Mouse (Mus musculus): ENCODE results near the gene Slc25a29. TPM values are rescaled to one million over a fixed set of nuclear protein-coding genes. Genes with fewer than 3 reads are reported as not detected.

Slc25a29 gene
- polyA plus RNA-seq, 1 experiment, result 0.47 TPM

GRCm38 (mm10) chr12:108809771-108810170, 25.9 kb downstream of the Slc25a29 start:
- no peak overlapping the region for H3K27ac ChIP-seq (ENCODE audit: insufficient read depth, low read depth, low read length)
- H3K4me3 ChIP-seq (ENCODE audit: insufficient read depth, low read length), result no peak overlapping the region
- TF ChIP-seq CTCF (IDR thresholded peaks at IDR 0.05; ENCODE audit: low read depth, low read length), result no peak
- TF ChIP-seq POLR2A (IDR thresholded peaks at IDR 0.05; ENCODE audit: borderline replicate concordance, low read depth, low read length), result no peak
- H3K4me1 ChIP-seq (ENCODE audit: control insufficient read depth, insufficient read depth, low read length), result peaks cover 26% of the 10 kb centered on the region

- no peak overlapping the region for H3K4me3 ChIP-seq (ENCODE audit: insufficient read depth, low read length)
- TF ChIP-seq CTCF (IDR thresholded peaks at IDR 0.05; ENCODE audit: low read depth, low read length) (no peak), POLR2A (IDR thresholded peaks at IDR 0.05; ENCODE audit: borderline replicate concordance, low read depth, low read length) (no peak)
Measured at GRCm38 (mm10) chr12:108808465-108808864, 27.2 kb downstream of the Slc25a29 start.

GRCm38 (mm10) chr12:108804388-108804787, 31.3 kb downstream of the Slc25a29 start:
- Histone ChIP-seq H3K27ac (ENCODE audit: insufficient read depth, low read depth, low read length) (no peak overlapping the region), H3K4me1 (ENCODE audit: control insufficient read depth, insufficient read depth, low read length) (peaks cover 41% of the 10 kb centered on the region), H3K4me3 (ENCODE audit: insufficient read depth, low read length) (no peak overlapping the region)
- no peak for TF ChIP-seq CTCF (IDR thresholded peaks at IDR 0.05; ENCODE audit: low read depth, low read length)
- TF ChIP-seq POLR2A (IDR thresholded peaks at IDR 0.05; ENCODE audit: borderline replicate concordance, low read depth, low read length), result no peak

More at GRCm38 (mm10) chr12:108808465-108808864, 27.2 kb downstream of the Slc25a29 start:
- Histone ChIP-seq H3K27ac (ENCODE audit: insufficient read depth, low read depth, low read length) (no peak overlapping the region), H3K4me1 (ENCODE audit: control insufficient read depth, insufficient read depth, low read length) (peaks cover 32% of the 10 kb centered on the region)

GRCm38 (mm10) chr12:108801613-108802012, 34.1 kb downstream of the Slc25a29 start:
- TF ChIP-seq POLR2A (IDR thresholded peaks at IDR 0.05; ENCODE audit: borderline replicate concordance, low read depth, low read length) (no peak), CTCF (IDR thresholded peaks at IDR 0.05; ENCODE audit: low read depth, low read length) (no peak)
- Histone ChIP-seq H3K27ac (ENCODE audit: insufficient read depth, low read depth, low read length) (no peak overlapping the region), H3K4me1 (ENCODE audit: control insufficient read depth, insufficient read depth, low read length) (peaks cover 29% of the 10 kb centered on the region), H3K4me3 (ENCODE audit: insufficient read depth, low read length) (no peak overlapping the region)

- Histone ChIP-seq H3K4me1 (ENCODE audit: control insufficient read depth, insufficient read depth, low read length) (peaks cover 14% of the 10 kb centered on the region), H3K4me3 (ENCODE audit: insufficient read depth, low read length) (peak overlapping the region; percentile 100), H3K27ac (ENCODE audit: insufficient read depth, low read depth, low read length) (peak overlapping the region; percentile 96)
- TF ChIP-seq POLR2A (IDR thresholded peaks at IDR 0.05; ENCODE audit: borderline replicate concordance, low read depth, low read length), result no peak
- TF ChIP-seq CTCF (IDR thresholded peaks at IDR 0.05; ENCODE audit: low read depth, low read length), result no peak
Measured at GRCm38 (mm10) chr12:108794979-108795537, 40.6 kb downstream of the Slc25a29 start.

GRCm38 (mm10) chr12:108794078-108794711, 41.5 kb downstream of the Slc25a29 start:
- Histone ChIP-seq H3K4me3 (ENCODE audit: insufficient read depth, low read length) (peak overlapping the region; percentile 100), H3K27ac (ENCODE audit: insufficient read depth, low read depth, low read length) (peak overlapping the region; percentile 96), H3K4me1 (ENCODE audit: control insufficient read depth, insufficient read depth, low read length) (peaks cover 9% of the 10 kb centered on the region)
- TF ChIP-seq POLR2A (IDR thresholded peaks at IDR 0.05; ENCODE audit: borderline replicate concordance, low read depth, low read length) (no peak), CTCF (IDR thresholded peaks at IDR 0.05; ENCODE audit: low read depth, low read length) (no peak)

GRCm38 (mm10) chr12:108793453-108793941, 42.2 kb downstream of the Slc25a29 start:
- peak overlapping the region; percentile 100 for H3K4me3 ChIP-seq (ENCODE audit: insufficient read depth, low read length)
- H3K4me1 ChIP-seq (ENCODE audit: control insufficient read depth, insufficient read depth, low read length), result peaks cover 7% of the 10 kb centered on the region
- TF ChIP-seq POLR2A (IDR thresholded peaks at IDR 0.05; ENCODE audit: borderline replicate concordance, low read depth, low read length) (no peak), CTCF (IDR thresholded peaks at IDR 0.05; ENCODE audit: low read depth, low read length) (no peak)
- peak overlapping the region; percentile 96 for H3K27ac ChIP-seq (ENCODE audit: insufficient read depth, low read depth, low read length)

GRCm38 (mm10) chr12:108792546-108793452, 42.9 kb downstream of the Slc25a29 start, which contains the start of gene Yy1:
TSS of gene Yy1 (plus strand) at chr12:108792973.
- TF ChIP-seq CTCF (IDR thresholded peaks at IDR 0.05; ENCODE audit: low read depth, low read length), result no peak
- TF ChIP-seq POLR2A (IDR thresholded peaks at IDR 0.05; ENCODE audit: borderline replicate concordance, low read depth, low read length), result no peak
- peaks cover 7% of the 10 kb centered on the region for H3K4me1 ChIP-seq (ENCODE audit: control insufficient read depth, insufficient read depth, low read length)
- H3K27ac ChIP-seq (ENCODE audit: insufficient read depth, low read depth, low read length), result peak within 1 kb of the TSS; percentile 96
- peak within 1 kb of the TSS; percentile 100 for H3K4me3 ChIP-seq (ENCODE audit: insufficient read depth, low read length)

- no peak for TF ChIP-seq CTCF (IDR thresholded peaks at IDR 0.05; ENCODE audit: low read depth, low read length)
- no peak for TF ChIP-seq POLR2A (IDR thresholded peaks at IDR 0.05; ENCODE audit: borderline replicate concordance, low read depth, low read length)
- Histone ChIP-seq H3K4me3 (ENCODE audit: insufficient read depth, low read length) (peak overlapping the region; percentile 82), H3K4me1 (ENCODE audit: control insufficient read depth, insufficient read depth, low read length) (peaks cover 7% of the 10 kb centered on the region), H3K27ac (ENCODE audit: insufficient read depth, low read depth, low read length) (peak overlapping the region; percentile 85)
Measured at GRCm38 (mm10) chr12:108792152-108792545, 43.5 kb downstream of the Slc25a29 start.
